Mouse (Mus musculus) limb, embryonic 13.5 days (tissue): ENCODE measurements around the gene Pla2g2d. TPM values are rescaled to one million over a fixed set of nuclear protein-coding genes. Genes with fewer than 3 reads are reported as not detected.

Experiments
- ATAC-seq: fragments of 200-750 bp; cut with Nextera tagmentation; 2 replicates; pipeline ENCODE4 v1.8.0; 2017; ENCODE audit warnings: low read depth, moderate number of reproducible peaks, moderate TSS enrichment; ENCODE audit not compliant: low FRiP score
- H3K27ac ChIP-seq: fragments of 300-500 bp; sonication (generic); 2 replicates; pipeline ENCODE4 v1.5.1; 2015; ENCODE audit warnings: inconsistent platforms, mild to moderate bottlenecking, moderate library complexity
- H3K27me3 ChIP-seq: fragments of 300-500 bp; sonication (generic); 2 replicates; pipeline ENCODE4 v1.6.1; 2015; ENCODE audit warnings: mild to moderate bottlenecking, inconsistent platforms
- H3K36me3 ChIP-seq: fragments of 300-500 bp; sonication (generic); 2 replicates; pipeline ENCODE4 v1.6.1; 2015; ENCODE audit warnings: inconsistent platforms, mild to moderate bottlenecking, moderate library complexity
- H3K4me1 ChIP-seq: fragments of 300-500 bp; sonication (generic); 2 replicates; pipeline ENCODE4 v1.6.1; 2015; ENCODE audit warnings: inconsistent platforms
- H3K4me2 ChIP-seq: fragments of 300-500 bp; sonication (generic); replicated peaks from 2 replicates; pipeline ENCODE4 v1.6.1; 2015; ENCODE audit warnings: inconsistent platforms, mild to moderate bottlenecking, moderate library complexity
- H3K4me3 ChIP-seq: fragments of 300-500 bp; sonication (generic); 2 replicates; pipeline ENCODE4 v1.5.1; 2015; ENCODE audit warnings: moderate library complexity, mild to moderate bottlenecking, inconsistent platforms
- H3K9ac ChIP-seq: fragments of 300-500 bp; sonication (generic); 2 replicates; pipeline ENCODE4 v1.6.1; 2015; ENCODE audit warnings: mild to moderate bottlenecking, inconsistent platforms
- H3K9me3 ChIP-seq: fragments of 300-500 bp; sonication (generic); 2 replicates; pipeline ENCODE4 v1.6.1; 2016; ENCODE audit warnings: inconsistent platforms
- WGBS: fragments of 180-500 bp; shearing (Covaris S2); methylation state at CpG from one replicate; pipeline ENCODE4 v1.1.7; 2015; 5-methylcytosine and 5-hydroxymethylcytosine counted together
- polyA plus RNA-seq: library from polyadenylated mRNA; unstranded; fragments of >200 nt; fragmentation: Nextera tagmentation; extraction: Ambion mirVana; gene quantifications from 2 replicates; pipeline ENCODE4 v1.2.1, GENCODE M21; 2015

Gene Pla2g2d
- polyA plus RNA-seq, 1 experiment from 2014 or later, result 0.13 TPM

- Histone ChIP-seq H3K27ac (no peak overlapping the region), H3K4me2 (no peak overlapping the region), H3K9ac (no peak overlapping the region), H3K9me3 (no peaks in the 10 kb centered on the region), H3K4me3 (no peak overlapping the region), H3K27me3 (0 out of 2 replicates have a peak, but pooled peaks cover 12% of the 10 kb centered on the region), H3K4me1 (no peaks in the 10 kb centered on the region), H3K36me3 (no peaks in the 10 kb centered on the region)
- WGBS, result 59% methylated on average over 4 of the region's 4 CpGs
- no peak for ATAC-seq
Measured at GRCm38 (mm10) chr4:138786141-138786540, 10.6 kb downstream of the Pla2g2d start.

DNA sequence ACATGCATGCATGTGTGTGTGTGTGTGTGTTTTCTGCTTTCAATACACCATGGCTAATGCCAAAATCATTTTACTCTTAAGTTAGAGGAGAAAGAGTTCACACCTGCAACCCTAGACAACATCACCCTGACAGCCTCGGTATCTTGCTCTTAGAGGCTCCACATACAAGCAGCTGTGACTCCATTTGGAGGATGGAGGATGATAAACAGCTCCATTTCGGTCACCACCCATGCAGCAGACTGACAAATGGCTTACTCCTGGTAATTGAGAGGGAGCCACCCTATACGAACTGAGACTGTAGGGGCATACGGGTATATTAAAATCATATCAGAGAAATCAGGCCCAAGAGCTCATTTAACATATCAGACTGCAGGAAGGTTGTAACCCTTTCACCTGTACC, 12.8 kb downstream of the Pla2g2d start:
- no peak overlapping the region for H3K4me2 ChIP-seq
- 0 out of 2 replicates have a peak, but pooled peaks cover 11% of the 10 kb centered on the region for H3K27me3 ChIP-seq
- H3K36me3 ChIP-seq, result no peaks in the 10 kb centered on the region
- H3K9ac ChIP-seq, result no peak overlapping the region
- no peaks in the 10 kb centered on the region for H3K9me3 ChIP-seq
- no peak overlapping the region for H3K27ac ChIP-seq
- WGBS, result 76% methylated on average over 4 of the region's 4 CpGs
- peaks cover 19% of the 10 kb centered on the region for H3K4me1 ChIP-seq
- H3K4me3 ChIP-seq, result no peak overlapping the region
- ATAC-seq, result no peak

DNA sequence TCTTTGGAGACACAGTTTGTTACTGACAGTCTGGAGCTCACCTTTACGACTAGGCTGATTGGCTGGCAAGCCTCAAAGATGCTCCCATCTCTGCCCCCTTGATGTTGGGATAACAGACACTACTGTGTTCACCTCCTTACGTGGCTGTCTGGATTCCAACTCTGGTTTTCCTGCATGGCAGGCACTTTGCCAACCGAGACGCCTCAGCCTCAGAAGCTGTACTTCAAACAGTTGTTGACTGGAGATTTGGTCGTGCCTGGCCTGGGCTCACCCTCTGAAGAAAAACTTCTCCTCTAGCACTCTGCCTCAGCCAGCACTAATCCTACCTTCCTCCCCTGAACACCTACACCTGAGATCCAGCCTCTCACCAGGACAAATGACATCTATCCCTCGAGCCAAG, 15.9 kb downstream of the Pla2g2d start:
- H3K4me1 ChIP-seq, result peaks cover 19% of the 10 kb centered on the region
- H3K9me3 ChIP-seq, result no peaks in the 10 kb centered on the region
- 64% methylated on average over 6 of the region's 6 CpGs for WGBS
- H3K27ac ChIP-seq, result no peak overlapping the region
- H3K27me3 ChIP-seq, result 0 out of 2 replicates have a peak, but pooled peaks cover 9% of the 10 kb centered on the region
- no peaks in the 10 kb centered on the region for H3K36me3 ChIP-seq
- H3K9ac ChIP-seq, result no peak overlapping the region
- H3K4me3 ChIP-seq, result no peak overlapping the region
- ATAC-seq, result no peak
- H3K4me2 ChIP-seq, result no peak overlapping the region

- no peak overlapping the region for H3K9ac ChIP-seq
- 38% methylated on average over 9 of the region's 9 CpGs for WGBS
- H3K36me3 ChIP-seq, result no peaks in the 10 kb centered on the region
- no peak overlapping the region for H3K4me2 ChIP-seq
- no peak overlapping the region; the same call in 1 of the 2 replicates for H3K27ac ChIP-seq
- no peak overlapping the region for H3K4me3 ChIP-seq
- H3K27me3 ChIP-seq, result 0 out of 2 replicates have a peak, but pooled peaks cover 7% of the 10 kb centered on the region
- H3K9me3 ChIP-seq, result no peaks in the 10 kb centered on the region
- peaks cover 27% of the 10 kb centered on the region for H3K4me1 ChIP-seq
- no peak for ATAC-seq
Measured at GRCm38 (mm10) chr4:138792599-138792998, 17.1 kb downstream of the Pla2g2d start.

DNA sequence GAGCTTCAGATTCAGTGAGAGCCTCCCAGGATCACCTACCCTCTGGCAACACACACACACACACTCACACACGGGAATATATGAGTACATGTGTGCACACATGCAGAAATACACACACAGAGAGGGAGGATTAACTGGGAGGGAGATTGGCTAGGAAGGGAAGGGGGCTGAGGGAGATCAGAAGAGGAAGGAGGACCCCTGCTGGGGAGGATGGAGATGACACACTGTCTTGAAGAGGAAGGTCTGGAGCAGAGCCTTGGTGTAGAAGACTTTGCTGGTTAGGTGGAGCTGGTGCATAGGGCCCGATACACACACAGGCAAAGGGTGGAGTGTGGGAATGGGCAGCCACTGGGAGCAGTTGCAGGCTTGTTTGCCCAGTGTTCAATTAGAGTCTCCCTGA, 17.7 kb downstream of the Pla2g2d start:
- 70% methylated on average over 2 of the region's 2 CpGs for WGBS
- no peak overlapping the region; the same call in 1 of the 2 replicates for H3K27ac ChIP-seq
- H3K9ac ChIP-seq, result no peak overlapping the region
- no peak for ATAC-seq
- H3K4me2 ChIP-seq, result no peak overlapping the region
- peaks cover 27% of the 10 kb centered on the region for H3K4me1 ChIP-seq
- no peaks in the 10 kb centered on the region for H3K36me3 ChIP-seq
- no peaks in the 10 kb centered on the region for H3K9me3 ChIP-seq
- 0 out of 2 replicates have a peak, but pooled peaks cover 6% of the 10 kb centered on the region for H3K27me3 ChIP-seq
- H3K4me3 ChIP-seq, result no peak overlapping the region

GRCm38 (mm10) chr4:138794344-138794743, 18.8 kb downstream of the Pla2g2d start:
- no peak for ATAC-seq
- Histone ChIP-seq H3K27ac (no peak overlapping the region), H3K4me2 (no peak overlapping the region), H3K36me3 (no peaks in the 10 kb centered on the region), H3K4me3 (no peak overlapping the region), H3K4me1 (peaks cover 27% of the 10 kb centered on the region), H3K9me3 (no peaks in the 10 kb centered on the region), H3K9ac (no peak overlapping the region), H3K27me3 (0 out of 2 replicates have a peak, but pooled peaks cover 6% of the 10 kb centered on the region)
- 86% methylated on average over 6 of the region's 6 CpGs for WGBS

GRCm38 (mm10) chr4:138796513-138797216, 21.1 kb downstream of the Pla2g2d start:
- peaks cover 38% of the 10 kb centered on the region for H3K4me1 ChIP-seq
- 43% methylated on average over 6 of the region's 6 CpGs for WGBS
- no peak overlapping the region for H3K27ac ChIP-seq
- H3K4me2 ChIP-seq, result no peak overlapping the region
- no peak overlapping the region for H3K4me3 ChIP-seq
- H3K36me3 ChIP-seq, result no peaks in the 10 kb centered on the region
- H3K9me3 ChIP-seq, result no peaks in the 10 kb centered on the region
- no peak overlapping the region for H3K9ac ChIP-seq
- peaks cover 4% of the 10 kb centered on the region; the same call in 1 of the 2 replicates for H3K27me3 ChIP-seq
- ATAC-seq, result no peak

GRCm38 (mm10) chr4:138797217-138797570, 21.7 kb downstream of the Pla2g2d start:
- Histone ChIP-seq H3K9me3 (no peaks in the 10 kb centered on the region), H3K27ac (no peak overlapping the region), H3K27me3 (peaks cover 4% of the 10 kb centered on the region; the same call in 1 of the 2 replicates), H3K9ac (no peak overlapping the region), H3K4me2 (no peak overlapping the region), H3K4me3 (no peak overlapping the region), H3K4me1 (peaks cover 33% of the 10 kb centered on the region), H3K36me3 (no peaks in the 10 kb centered on the region)
- ATAC-seq, result no peak
- WGBS, result 74% methylated on average over 4 of the region's 4 CpGs

DNA sequence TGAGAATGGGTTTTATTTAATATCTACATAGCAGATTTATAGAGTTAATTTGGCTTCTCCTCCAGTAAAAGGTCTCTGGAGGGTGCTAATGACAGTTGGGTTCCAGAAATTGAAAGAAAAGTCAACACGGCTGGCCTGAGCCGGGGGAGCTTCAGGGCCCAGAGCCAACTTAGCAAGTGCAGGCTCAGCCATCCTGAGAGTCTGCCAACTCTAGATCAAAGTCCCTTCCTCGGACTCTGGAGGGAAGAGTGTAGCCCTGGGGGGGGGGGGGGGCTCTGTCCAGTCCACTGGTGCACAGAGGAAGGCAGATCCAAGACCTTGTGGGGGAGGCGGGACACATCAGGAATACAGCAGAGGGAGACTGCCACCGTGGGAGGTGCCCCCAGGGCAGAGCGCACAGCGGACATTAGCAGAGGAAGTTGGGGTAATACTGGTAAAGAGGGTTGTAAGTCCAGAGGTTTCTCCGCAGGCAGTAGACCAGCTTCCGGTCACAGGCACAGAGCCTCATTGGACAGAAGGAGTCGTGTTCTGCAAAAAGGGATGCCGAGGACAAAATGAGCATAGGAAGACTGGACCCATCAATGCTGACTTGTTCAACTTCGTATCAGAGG, 24.7 kb downstream of the Pla2g2d start:
- ATAC-seq, result peak; percentile 75; the same call in 1 of the 2 replicates
- no peaks in the 10 kb centered on the region for H3K9me3 ChIP-seq
- H3K9ac ChIP-seq, result no peak overlapping the region
- H3K36me3 ChIP-seq, result no peaks in the 10 kb centered on the region
- peaks cover 22% of the 10 kb centered on the region for H3K4me1 ChIP-seq
- no peak overlapping the region for H3K4me2 ChIP-seq
- H3K27me3 ChIP-seq, result peaks cover 4% of the 10 kb centered on the region; the same call in 1 of the 2 replicates
- H3K4me3 ChIP-seq, result no peak overlapping the region
- 61% methylated on average over 12 of the region's 12 CpGs for WGBS
- no peak overlapping the region for H3K27ac ChIP-seq

- H3K27ac ChIP-seq, result no peak overlapping the region
- no peaks in the 10 kb centered on the region for H3K9me3 ChIP-seq
- no peak overlapping the region for H3K9ac ChIP-seq
- H3K27me3 ChIP-seq, result peaks cover 4% of the 10 kb centered on the region; the same call in 1 of the 2 replicates
- H3K4me1 ChIP-seq, result peaks cover 20% of the 10 kb centered on the region
- no peak overlapping the region for H3K4me3 ChIP-seq
- 75% methylated on average over 4 of the region's 4 CpGs for WGBS
- ATAC-seq, result no peak
- no peaks in the 10 kb centered on the region for H3K36me3 ChIP-seq
- no peak overlapping the region for H3K4me2 ChIP-seq
Measured at GRCm38 (mm10) chr4:138801631-138802030, 26.1 kb downstream of the Pla2g2d start.

DNA sequence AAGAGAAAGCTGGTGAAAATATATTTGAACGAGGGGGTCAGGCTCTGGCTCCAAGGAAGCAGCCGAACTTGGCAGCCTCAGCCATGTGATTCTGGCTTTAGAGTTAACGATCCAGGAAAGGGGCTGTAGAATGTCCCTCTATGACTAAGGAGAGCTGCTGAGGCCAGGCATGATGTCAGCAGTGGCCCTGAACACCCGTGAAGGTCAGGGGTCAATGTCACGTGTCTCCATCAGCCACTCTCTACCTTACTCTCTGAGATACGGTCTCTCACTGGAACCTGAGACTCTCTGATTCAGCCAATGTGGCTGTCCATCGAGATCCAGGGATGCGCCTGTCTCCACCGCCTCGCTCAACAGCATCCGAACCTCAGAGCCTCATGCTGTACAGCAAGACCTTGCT, 27.4 kb downstream of the Pla2g2d start:
- H3K4me2 ChIP-seq, result no peak overlapping the region
- H3K9ac ChIP-seq, result no peak overlapping the region
- ATAC-seq, result no peak
- H3K36me3 ChIP-seq, result no peaks in the 10 kb centered on the region
- 79% methylated on average over 11 of the region's 11 CpGs for WGBS
- no peaks in the 10 kb centered on the region for H3K9me3 ChIP-seq
- H3K27me3 ChIP-seq, result peaks cover 4% of the 10 kb centered on the region; the same call in 1 of the 2 replicates
- H3K4me1 ChIP-seq, result peaks cover 14% of the 10 kb centered on the region
- no peak overlapping the region for H3K4me3 ChIP-seq
- H3K27ac ChIP-seq, result no peak overlapping the region

GRCm38 (mm10) chr4:138805248-138805647, 29.7 kb downstream of the Pla2g2d start:
- no peaks in the 10 kb centered on the region for H3K36me3 ChIP-seq
- H3K27me3 ChIP-seq, result peaks cover 7% of the 10 kb centered on the region; the same call in 1 of the 2 replicates
- H3K27ac ChIP-seq, result no peak overlapping the region
- no peak overlapping the region for H3K4me2 ChIP-seq
- no peak for ATAC-seq
- no peak overlapping the region for H3K4me3 ChIP-seq
- peaks cover 5% of the 10 kb centered on the region for H3K4me1 ChIP-seq
- no peak overlapping the region for H3K9ac ChIP-seq
- no peaks in the 10 kb centered on the region for H3K9me3 ChIP-seq
- WGBS, result 80% methylated on average over 8 of the region's 8 CpGs
